Mouse (Mus musculus): ENCODE results near the gene Gm4869.

Gm4869 gene

GRCm38 (mm10) chr5:140472336-140472735 lies 26.9 kb downstream of the Gm4869 start:
- DNase-seq, result peak; percentile 72

DNA sequence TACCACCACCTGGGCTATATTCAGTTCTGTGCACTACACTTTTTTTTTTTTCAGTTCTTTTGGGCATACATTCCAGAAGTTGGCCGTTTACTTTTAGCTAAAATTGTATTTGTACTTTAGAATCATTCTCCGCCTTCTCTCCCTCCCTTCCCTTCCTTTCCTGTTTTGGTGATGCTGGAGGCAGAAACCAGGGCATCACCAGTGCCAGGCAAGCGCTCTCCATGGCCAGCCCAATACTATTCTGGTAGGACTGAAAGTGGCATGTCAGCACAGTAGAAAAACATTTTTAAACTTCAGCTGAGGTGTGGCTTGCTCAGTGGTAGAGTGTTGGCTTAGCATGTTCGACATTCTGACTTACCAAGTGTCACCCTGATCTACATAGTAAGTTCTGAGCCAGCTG lies 36.0 kb downstream of the Gm4869 start:
- DNase-seq, result no peak

GRCm38 (mm10) chr5:140491142-140491541 lies 45.7 kb downstream of the Gm4869 start:
- DNase-seq, result no peak

DNA sequence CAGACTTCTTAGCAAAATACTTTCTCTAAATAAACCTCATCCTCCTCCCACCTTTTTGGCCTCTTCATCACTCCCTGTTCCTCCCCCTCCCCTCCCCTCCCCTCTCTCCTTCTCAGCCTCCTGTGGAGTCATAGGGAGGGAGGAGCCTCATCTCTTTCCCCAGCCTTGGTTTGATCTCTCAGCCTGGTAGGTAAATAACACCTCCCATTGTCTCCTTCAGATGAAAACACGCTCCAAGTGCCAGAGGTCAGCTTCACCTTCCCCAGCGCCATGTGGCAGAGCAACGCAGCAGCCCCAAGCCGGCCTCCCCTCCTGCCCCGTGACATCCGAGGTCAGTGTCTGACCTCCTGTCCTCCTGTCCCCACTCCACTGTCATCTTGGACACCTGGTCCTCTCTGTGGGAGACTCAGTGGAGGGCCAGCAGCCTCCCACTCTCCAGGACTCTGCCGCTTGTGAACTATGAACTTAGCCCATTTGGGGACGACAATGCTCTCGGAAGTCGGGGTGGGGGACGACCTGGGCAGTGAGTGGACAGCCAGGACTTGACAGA lies 47.3 kb downstream of the Gm4869 start:
- DNase-seq, result no peak

DNA sequence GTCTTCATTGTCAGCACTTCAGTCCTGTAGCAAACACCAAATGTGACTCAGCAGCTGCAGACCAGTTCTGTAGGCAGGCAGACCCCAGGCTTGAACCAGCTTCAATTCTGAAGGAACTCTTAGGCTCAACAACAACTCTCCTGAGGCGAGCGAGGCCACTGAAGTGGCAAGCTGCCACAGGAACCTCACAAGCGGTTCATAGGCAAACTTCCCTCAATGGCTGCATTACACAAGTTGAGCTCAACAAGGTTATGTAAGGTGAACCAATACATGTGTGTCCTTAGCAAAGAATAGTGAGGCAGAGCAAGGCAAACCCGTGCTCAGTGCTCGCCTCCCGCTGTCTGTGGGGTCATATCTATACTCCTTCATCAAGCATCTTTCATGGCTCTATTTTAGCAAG lies 52.7 kb downstream of the Gm4869 start:
- DNase-seq, result no peak

DNA sequence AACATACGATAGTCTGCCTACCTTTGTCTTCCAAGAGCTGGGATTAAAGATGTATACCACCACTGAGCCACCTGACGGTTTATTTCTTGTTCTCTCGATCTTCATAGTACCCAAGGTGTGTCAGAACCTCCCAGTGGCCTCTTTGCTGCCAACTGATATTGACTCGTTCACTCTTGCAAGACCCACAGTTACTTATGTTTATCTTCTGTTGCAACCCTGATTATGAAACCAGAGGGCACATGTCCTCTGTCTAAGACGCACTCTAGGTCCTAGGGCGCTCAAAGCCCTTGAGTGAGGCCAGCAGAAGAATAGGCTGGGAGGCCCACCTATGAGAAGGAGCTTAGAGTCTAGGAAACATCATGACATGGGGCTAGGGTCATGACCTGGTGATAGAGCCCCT lies 55.3 kb downstream of the Gm4869 start:
- DNase-seq, result no peak

GRCm38 (mm10) chr5:140501982-140502836 lies 56.8 kb downstream of the Gm4869 start:
- DNase-seq, result no peak

- DNase-seq, result peak; percentile 54
Observed at GRCm38 (mm10) chr5:140502925-140503324, 57.5 kb downstream of the Gm4869 start.

- DNase-seq, result peak; percentile 100
Observed at GRCm38 (mm10) chr5:140505208-140505780, 59.8 kb downstream of the Gm4869 start, which contains the start of gene Chst12. Chst12 (plus strand) TSS chr5:140505550.

- DNase-seq, result peak; percentile 49
Observed at GRCm38 (mm10) chr5:140506096-140506794, 60.8 kb downstream of the Gm4869 start.

GRCm38 (mm10) chr5:140507466-140508208 lies 62.2 kb downstream of the Gm4869 start:
- DNase-seq, result no peak

- no peak for DNase-seq
Observed at GRCm38 (mm10) chr5:140508686-140509085, 63.2 kb downstream of the Gm4869 start.

DNA sequence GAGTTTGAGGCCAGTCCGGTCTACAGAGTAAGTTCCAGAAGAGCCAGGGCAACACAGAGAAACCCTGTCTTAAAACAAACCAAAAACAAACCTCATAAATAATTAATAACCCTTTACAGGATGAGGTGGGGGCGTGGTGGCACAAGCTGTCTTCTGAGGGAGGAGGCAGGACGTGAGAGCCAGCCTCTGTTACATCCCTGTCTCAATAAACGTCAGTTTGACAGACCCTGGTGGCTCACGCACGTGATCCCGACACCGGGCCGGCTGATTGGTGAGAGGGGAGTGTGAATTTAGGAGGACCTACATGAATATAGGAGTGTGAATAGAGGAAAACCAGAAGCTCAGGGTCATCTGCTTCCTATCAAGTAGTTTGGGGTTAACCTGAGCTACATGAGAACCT lies 63.8 kb downstream of the Gm4869 start:
- no peak for DNase-seq

DNA sequence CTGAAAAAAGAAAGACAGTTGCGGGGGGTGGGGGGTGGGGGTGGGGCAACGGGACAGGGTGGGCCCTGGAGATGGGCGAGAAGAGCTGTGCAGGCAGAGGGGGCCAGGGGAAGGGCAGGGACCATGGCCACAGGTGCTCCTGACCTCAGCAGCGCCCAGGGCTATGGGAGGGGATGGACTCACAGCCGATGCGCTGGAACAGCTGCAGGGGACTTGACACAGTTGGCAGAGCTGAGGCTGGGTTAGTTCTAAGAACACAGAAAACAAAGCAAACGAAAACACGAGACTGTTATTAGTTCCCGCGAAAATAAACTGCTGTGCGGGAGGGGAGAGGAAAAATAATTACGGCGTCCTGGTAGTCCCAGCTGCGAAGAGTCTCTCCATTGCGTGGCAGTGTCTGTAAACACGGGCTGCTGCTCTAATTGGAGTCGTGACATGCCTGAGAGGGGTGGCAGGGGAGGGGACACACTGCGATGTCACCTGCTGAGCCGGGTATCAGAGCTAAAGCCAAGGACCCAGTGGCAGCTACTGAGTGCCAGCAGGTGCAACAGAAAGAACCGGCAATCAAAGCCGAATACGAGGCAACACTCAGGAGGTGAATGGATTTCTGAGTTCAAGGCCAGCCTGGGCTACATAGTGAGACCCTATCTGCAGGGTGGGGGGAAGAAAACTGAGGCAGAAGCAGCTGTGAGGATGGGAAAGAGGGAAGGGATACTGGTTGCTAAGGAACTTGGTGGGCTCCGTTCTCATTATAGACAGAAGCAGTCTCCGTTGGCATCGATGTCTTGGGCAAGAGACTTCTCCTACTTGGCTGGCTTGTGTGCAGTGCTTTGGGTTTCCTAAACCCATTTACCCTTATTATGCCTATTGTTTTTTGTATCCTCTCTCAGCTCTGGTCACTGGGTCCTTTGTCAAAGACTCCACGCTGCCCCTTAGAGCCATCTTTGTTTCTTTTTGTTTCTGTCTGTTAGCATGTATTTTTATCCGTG lies 64.9 kb downstream of the Gm4869 start:
- DNase-seq, result peak; percentile 42

GRCm38 (mm10) chr5:140513921-140514320 lies 68.5 kb downstream of the Gm4869 start:
- no peak for DNase-seq

- no peak for DNase-seq
Observed at GRCm38 (mm10) chr5:140514799-140515486, 69.5 kb downstream of the Gm4869 start.

DNA sequence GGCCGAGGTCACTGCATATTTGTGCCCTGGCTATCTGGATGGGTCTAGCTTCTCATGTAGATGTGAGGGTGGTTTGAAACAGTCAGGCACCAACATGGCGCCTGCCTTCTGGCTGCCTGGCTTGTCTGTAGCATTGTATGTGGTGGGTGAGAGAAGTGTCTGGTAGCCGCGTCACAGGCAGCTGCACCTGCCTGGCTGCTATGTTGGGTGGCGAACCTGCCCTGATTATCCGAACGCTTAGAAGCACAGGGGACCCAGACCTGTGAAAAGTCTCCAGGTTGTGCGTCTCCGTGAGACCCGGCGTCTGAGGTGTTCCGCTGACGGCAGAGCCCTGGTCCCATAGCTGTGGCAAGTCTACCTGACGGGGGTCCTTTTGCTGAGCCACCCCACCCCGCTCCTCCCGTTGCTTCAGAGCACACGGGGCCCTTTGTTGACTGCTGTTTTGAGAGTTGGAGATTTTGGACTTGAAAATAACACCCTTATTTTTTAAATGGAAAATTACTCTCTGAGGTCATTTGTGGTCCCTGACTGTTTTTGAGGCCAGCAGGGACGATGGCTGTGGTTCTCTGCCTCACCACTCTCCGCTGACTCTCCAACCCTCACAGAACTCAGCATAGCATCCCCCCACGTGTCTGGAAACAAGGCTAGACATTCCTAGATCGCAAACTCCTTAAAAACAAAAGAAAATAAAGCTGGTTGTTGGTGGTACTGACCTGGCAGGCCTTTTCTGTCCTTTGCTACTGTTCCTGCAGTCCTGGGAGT lies 71.9 kb downstream of the Gm4869 start:
- DNase-seq, result no peak

DNA sequence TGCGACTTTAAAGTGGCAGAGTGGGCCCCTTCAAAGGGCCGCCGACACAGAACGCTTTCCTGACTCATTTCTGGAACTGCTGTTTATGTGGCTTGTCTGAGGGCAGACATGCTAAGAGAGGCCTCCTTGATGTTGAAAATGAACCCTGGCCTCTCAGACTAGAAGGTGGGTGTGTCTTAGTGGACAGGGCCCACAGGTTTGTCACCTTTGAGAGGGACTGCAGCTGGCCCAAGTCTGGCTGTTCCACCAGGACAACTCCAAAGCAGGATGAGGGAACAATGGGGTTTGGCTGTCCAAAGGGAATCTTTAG lies 72.4 kb downstream of the Gm4869 start:
- DNase-seq, result no peak

DNA sequence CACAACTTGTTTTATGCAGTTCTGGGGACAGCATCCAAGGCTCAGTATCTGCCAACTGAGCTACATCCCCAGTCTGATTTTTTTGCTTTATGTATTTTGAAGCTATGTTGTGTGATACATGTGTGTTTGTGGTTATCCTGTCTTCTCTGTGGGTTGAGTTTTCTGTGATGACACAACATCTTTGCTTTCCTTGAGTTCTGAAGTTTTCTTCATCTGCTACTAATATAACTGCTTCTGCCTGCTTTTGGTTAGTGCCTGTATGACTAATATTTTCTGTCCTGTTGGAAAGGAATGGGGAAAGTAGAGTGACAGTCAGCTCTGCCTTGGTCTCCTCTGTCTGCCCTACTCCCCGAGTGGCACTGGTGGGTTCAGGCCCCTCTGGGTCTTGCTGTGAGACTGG lies 75.8 kb downstream of the Gm4869 start:
- no peak for DNase-seq

GRCm38 (mm10) chr5:140526754-140527153 lies 81.3 kb downstream of the Gm4869 start:
- no peak for DNase-seq

All from thymus, postnatal 4 days (tissue).